Mouse (Mus musculus) forebrain, embryonic 15.5 days (tissue): ENCODE results near the gene Prkca. TPM values are rescaled to one million over a fixed set of nuclear protein-coding genes. Genes with fewer than 3 reads are reported as not detected.

Experiments used
- ATAC-seq: fragments of 200-750 bp; cut with Nextera tagmentation; replicated peaks from 2 replicates; pipeline ENCODE4 v1.8.0; 2017; ENCODE audit warnings: mild to moderate bottlenecking, moderate TSS enrichment, moderate library complexity
- H3K27ac ChIP-seq: fragments of 300-500 bp; sonication (generic); replicated peaks from 2 replicates; pipeline ENCODE4 v1.5.1; 2015; ENCODE audit warnings: mild to moderate bottlenecking, inconsistent platforms
- H3K27me3 ChIP-seq: fragments of 300-500 bp; sonication (generic); 2 replicates; pipeline ENCODE4 v1.6.1; 2015; ENCODE audit warnings: inconsistent platforms
- H3K36me3 ChIP-seq: fragments of 300-500 bp; sonication (generic); 2 replicates; pipeline ENCODE4 v1.6.1; 2015; ENCODE audit warnings: mild to moderate bottlenecking, inconsistent platforms
- H3K4me1 ChIP-seq: fragments of 300-500 bp; sonication (generic); 2 replicates; pipeline ENCODE4 v1.6.1; 2015; ENCODE audit warnings: inconsistent platforms
- H3K4me2 ChIP-seq: fragments of 300-500 bp; sonication (generic); replicated peaks from 2 replicates; pipeline ENCODE4 v1.6.1; 2015; ENCODE audit warnings: mild to moderate bottlenecking, inconsistent platforms
- H3K4me3 ChIP-seq: fragments of 300-500 bp; sonication (generic); 2 replicates; pipeline ENCODE4 v1.5.1; 2015; ENCODE audit warnings: mild to moderate bottlenecking, inconsistent platforms
- H3K9ac ChIP-seq: fragments of 300-500 bp; sonication (generic); replicated peaks from 2 replicates; pipeline ENCODE4 v1.6.1; 2015; ENCODE audit warnings: mild to moderate bottlenecking, inconsistent platforms
- H3K9me3 ChIP-seq: fragments of 300-500 bp; sonication (generic); 2 replicates; pipeline ENCODE4 v1.6.1; 2016; ENCODE audit warnings: inconsistent platforms
- WGBS: fragments of 180-500 bp; shearing (Covaris S2); methylation state at CpG from one replicate; pipeline ENCODE4 v1.1.7; 2015; ENCODE audit warnings: mixed read lengths; 5-methylcytosine and 5-hydroxymethylcytosine counted together
- polyA plus RNA-seq: library from polyadenylated mRNA; unstranded; fragments of >200 nt; fragmentation: Nextera tagmentation; extraction: Ambion mirVana; gene quantifications from 2 replicates; pipeline ENCODE4 v1.2.1, GENCODE M21; 2015

Gene Prkca
- polyA plus RNA-seq, 1 experiment from 2014 or later, result 8.0 TPM

DNA sequence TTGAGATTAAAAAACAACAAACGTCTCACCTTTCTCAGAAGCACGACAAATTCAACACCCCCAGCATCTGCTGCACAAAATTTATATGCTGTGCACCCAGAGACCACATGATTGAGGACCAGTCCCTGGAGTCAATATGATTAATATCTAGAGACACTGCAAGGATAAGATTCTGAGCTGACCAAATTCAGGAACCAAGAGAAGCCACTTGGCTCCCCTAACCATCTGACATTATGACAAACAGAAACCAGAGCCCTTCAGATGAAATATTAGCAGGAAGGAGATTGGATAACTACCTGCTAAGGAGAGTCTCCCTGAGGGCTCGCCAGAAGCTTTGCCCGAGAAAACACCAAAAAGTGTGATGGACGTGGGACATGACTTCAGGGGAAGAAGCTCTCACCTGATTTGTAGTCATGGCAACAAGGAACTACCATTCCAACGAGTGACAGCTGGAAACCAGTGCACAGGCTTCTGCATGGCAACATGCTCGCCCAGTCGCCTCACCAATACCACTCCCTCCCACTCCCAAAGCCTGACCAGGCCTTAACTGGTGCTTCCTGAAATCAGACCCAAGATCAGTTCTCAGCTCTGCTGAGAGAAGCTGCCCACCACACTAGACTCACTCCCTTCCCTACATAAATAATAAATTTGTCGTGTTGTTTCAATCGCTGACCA is 106.8 kb downstream of the Prkca start:
- Histone ChIP-seq H3K9me3 (no peaks in the 10 kb centered on the region), H3K36me3 (no peaks in the 10 kb centered on the region), H3K9ac (no peak overlapping the region), H3K4me3 (no peak overlapping the region), H3K27me3 (no peaks in the 10 kb centered on the region), H3K4me2 (no peak overlapping the region), H3K27ac (no peak overlapping the region), H3K4me1 (peaks cover 8% of the 10 kb centered on the region; the same call in 1 of the 2 replicates)
- WGBS, result 68% methylated on average over 10 of the region's 10 CpGs
- ATAC-seq, result no peak

DNA sequence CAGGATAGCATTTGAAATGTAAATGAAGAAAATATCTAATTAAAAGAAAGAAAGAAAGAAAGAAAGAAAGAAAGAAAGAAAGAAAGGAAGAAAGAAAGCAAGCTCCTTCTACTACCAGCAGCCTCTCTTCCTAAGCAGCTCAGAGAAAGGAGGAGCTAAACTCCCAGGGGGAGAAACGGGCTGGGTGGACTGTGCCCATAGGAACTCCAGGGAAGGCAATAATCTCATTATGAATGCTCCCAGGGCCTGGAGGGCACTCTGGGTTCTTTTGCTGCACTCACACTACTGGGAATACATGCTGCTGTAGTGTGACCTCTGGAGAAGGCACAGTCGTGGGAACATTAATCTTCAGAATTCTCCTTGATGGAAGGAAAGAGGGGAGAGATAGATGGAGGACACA is 107.5 kb downstream of the Prkca start:
- H3K27me3 ChIP-seq, result no peaks in the 10 kb centered on the region
- H3K4me2 ChIP-seq, result no peak overlapping the region
- no peak overlapping the region for H3K9ac ChIP-seq
- H3K4me3 ChIP-seq, result no peak overlapping the region
- no peaks in the 10 kb centered on the region for H3K9me3 ChIP-seq
- WGBS, result 11% methylated on average over 2 of the region's 2 CpGs
- no peak overlapping the region for H3K27ac ChIP-seq
- H3K4me1 ChIP-seq, result peaks cover 8% of the 10 kb centered on the region; the same call in 1 of the 2 replicates
- no peak for ATAC-seq
- H3K36me3 ChIP-seq, result no peaks in the 10 kb centered on the region

DNA sequence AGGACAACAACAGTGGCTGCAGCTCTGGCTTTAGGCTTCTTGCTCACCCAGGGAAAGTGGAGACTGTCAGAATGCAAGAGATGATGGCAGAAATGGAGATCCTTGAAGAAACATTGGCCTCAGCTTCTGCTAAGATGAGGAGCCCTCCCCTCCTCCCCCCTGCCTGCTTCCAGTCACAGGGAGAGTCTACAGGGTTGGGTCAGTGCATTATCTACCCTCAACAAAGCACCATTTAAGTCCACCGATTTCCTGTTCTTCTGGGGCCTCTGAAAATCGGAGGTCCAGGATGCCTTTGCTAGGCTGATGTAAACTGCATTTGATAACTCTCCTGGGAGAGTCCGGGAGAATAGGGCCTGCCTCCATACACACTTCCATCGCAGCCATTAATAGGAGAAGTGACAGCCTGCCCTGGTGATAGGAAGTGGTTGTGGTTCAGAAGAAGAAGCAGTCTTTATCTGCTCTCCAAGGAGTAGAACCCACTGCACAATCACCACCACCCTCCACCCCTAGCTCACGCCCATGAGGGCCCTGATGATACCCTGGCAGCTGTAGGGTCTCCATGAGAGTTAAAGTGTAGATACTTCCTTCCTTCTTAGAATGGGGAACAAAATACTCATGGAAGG is 108.5 kb downstream of the Prkca start:
- no peak overlapping the region for H3K27ac ChIP-seq
- H3K4me2 ChIP-seq, result no peak overlapping the region
- H3K27me3 ChIP-seq, result no peaks in the 10 kb centered on the region
- ATAC-seq, result no peak
- peaks cover 8% of the 10 kb centered on the region; the same call in 1 of the 2 replicates for H3K4me1 ChIP-seq
- H3K9ac ChIP-seq, result no peak overlapping the region
- no peaks in the 10 kb centered on the region for H3K36me3 ChIP-seq
- 80% methylated on average over 5 of the region's 5 CpGs for WGBS
- H3K9me3 ChIP-seq, result no peaks in the 10 kb centered on the region
- H3K4me3 ChIP-seq, result no peak overlapping the region

DNA sequence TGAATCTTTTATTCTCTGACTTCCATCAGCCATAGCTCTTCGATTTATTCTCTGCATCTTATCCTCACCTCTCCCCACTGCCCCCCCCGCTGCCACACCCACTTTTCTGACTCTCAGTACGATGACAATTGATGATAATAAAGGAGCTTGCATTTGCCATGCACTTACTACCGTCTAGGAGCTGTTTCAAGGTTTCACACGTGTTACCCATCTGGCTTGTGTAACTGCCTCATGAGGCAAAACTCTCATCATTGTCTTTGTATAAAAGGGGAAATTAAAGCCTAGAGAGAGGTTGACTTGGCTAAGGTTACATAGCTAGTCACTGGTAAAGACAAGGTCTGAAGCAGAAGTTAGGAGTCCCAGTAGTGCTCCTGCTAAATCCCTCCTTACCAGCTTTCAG is 110.7 kb downstream of the Prkca start:
- no peak overlapping the region for H3K27ac ChIP-seq
- no peaks in the 10 kb centered on the region for H3K36me3 ChIP-seq
- peaks cover 8% of the 10 kb centered on the region; the same call in 1 of the 2 replicates for H3K4me1 ChIP-seq
- H3K4me2 ChIP-seq, result no peak overlapping the region
- no peak overlapping the region for H3K4me3 ChIP-seq
- 63% methylated on average over 5 of the region's 5 CpGs for whole genome bisulfite sequencing
- no peak for ATAC-seq
- no peaks in the 10 kb centered on the region for H3K9me3 ChIP-seq
- no peaks in the 10 kb centered on the region for H3K27me3 ChIP-seq
- H3K9ac ChIP-seq, result no peak overlapping the region

DNA sequence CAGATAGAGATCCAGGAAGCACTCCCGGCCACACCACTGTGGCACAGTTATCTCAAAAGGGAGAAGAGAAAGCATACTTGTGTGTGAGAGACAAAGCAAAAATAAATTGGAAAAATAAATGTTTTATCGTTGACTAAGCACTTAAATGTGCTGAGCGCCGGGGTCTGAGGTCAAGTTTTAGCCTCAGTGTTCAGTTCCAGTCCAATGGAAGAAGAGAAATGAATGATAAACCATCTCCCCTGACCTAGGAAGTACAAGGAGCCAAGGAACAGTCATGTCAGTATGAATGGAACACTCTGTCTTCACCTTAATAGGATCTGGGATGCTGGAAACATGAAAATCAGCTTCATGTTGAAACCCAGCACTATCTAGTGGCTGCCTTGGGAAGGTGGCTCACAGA is 113.6 kb downstream of the Prkca start:
- Histone ChIP-seq H3K4me1 (peaks cover 16% of the 10 kb centered on the region), H3K36me3 (no peaks in the 10 kb centered on the region), H3K9me3 (no peaks in the 10 kb centered on the region), H3K27ac (no peak overlapping the region), H3K9ac (no peak overlapping the region), H3K27me3 (no peaks in the 10 kb centered on the region), H3K4me3 (no peak overlapping the region), H3K4me2 (no peak overlapping the region)
- no peak for ATAC-seq
- WGBS, result 94% methylated on average over 4 of the region's 4 CpGs

DNA sequence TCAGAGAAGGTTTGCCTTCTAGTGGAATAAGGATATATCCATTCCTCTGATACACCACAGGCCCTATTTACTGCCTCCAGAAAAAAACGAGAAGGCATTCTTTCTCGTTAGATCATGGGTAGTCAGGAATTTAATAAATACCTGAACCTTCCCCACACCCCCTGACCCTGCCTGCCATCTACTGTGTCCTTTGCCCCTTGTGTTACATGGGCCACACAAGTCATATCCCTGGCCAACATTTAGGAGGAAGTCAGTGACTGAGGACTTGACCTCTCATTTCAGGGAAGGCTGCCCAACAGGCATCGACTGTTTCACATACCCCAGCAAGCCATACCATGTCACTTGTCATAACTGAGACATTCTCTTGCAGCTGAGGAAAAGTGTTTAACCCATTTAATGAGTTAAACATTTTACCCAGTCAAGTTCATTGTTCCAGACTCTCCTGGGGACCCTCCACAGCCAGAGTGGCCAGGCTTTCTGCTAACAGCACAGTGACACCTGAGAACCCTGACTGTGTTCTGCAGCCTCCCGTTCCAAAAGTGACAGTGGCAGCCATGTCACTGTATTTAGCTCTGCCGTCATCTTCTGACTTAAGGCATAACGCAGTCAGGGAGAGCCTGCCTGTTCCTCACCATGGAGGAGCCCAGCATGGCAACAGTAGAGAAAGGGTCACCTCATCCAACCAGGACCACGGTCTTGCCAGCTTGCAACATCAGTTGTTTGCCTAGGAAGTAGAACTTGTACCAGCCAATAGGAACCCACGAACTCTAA is 114.4 kb downstream of the Prkca start:
- Histone ChIP-seq H3K4me3 (no peak overlapping the region), H3K4me1 (peaks cover 22% of the 10 kb centered on the region), H3K27me3 (no peaks in the 10 kb centered on the region)

DNA sequence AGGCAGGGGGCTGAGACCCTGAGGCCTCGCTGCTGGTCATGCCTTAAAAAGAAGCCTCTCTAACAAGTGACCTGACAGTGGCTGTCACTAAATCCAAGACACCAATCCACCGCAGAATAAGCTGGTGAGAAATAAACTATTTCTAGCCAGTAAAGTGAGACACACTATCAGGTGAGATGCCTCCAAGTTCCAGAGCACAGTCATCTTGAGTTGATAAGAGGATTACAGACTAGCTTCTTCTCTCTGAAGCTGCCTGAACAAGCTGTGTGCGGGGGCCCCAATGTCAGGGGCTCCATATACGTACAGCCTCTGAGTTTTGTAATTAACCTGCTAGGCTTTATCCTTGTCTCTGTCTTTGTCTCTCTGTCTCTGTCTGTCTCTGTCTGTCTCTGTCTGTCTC is 115.2 kb downstream of the Prkca start:
- Histone ChIP-seq H3K27ac (no peak overlapping the region), H3K4me3 (no peak overlapping the region), H3K4me2 (no peak overlapping the region), H3K27me3 (no peaks in the 10 kb centered on the region), H3K9ac (no peak overlapping the region), H3K9me3 (no peaks in the 10 kb centered on the region), H3K4me1 (peaks cover 30% of the 10 kb centered on the region), H3K36me3 (no peaks in the 10 kb centered on the region)
- 92% methylated on average over 4 of the region's 4 CpGs for WGBS
- ATAC-seq, result no peak

More for the DNA sequence above, 114.4 kb downstream of the Prkca start:
- no peaks in the 10 kb centered on the region for H3K36me3 ChIP-seq
- no peaks in the 10 kb centered on the region for H3K9me3 ChIP-seq
- H3K4me2 ChIP-seq, result no peak overlapping the region
- WGBS, result 84% methylated on average over 8 of the region's 8 CpGs
- H3K27ac ChIP-seq, result no peak overlapping the region
- H3K9ac ChIP-seq, result no peak overlapping the region
- ATAC-seq, result no peak

DNA sequence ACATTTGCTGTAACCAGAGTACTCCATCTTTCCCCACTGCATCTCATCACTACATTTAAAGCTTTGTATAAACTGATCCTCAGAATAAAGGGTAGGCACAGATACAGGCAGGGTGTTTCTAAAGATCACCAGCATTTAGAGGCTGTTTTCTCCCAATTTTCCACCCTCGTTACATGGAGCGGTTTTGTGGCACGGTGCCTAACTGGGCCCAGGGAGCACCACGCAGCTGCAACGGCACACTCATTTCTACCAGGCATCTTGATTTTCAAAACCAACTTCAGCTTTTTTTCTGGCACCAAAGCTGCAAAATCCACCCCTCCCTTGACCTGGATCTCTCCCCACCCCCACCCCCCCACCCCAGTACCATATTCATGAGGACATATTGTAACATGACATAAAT is 117.5 kb downstream of the Prkca start:
- Histone ChIP-seq H3K4me1 (peaks cover 52% of the 10 kb centered on the region), H3K4me3 (no peak overlapping the region), H3K27me3 (no peaks in the 10 kb centered on the region), H3K9ac (no peak overlapping the region), H3K9me3 (no peaks in the 10 kb centered on the region), H3K36me3 (no peaks in the 10 kb centered on the region), H3K27ac (peak overlapping the region; percentile 14; the same call in 1 of the 2 replicates), H3K4me2 (no peak overlapping the region)
- WGBS, result 42% methylated on average over 5 of the region's 5 CpGs
- ATAC-seq, result no peak

DNA sequence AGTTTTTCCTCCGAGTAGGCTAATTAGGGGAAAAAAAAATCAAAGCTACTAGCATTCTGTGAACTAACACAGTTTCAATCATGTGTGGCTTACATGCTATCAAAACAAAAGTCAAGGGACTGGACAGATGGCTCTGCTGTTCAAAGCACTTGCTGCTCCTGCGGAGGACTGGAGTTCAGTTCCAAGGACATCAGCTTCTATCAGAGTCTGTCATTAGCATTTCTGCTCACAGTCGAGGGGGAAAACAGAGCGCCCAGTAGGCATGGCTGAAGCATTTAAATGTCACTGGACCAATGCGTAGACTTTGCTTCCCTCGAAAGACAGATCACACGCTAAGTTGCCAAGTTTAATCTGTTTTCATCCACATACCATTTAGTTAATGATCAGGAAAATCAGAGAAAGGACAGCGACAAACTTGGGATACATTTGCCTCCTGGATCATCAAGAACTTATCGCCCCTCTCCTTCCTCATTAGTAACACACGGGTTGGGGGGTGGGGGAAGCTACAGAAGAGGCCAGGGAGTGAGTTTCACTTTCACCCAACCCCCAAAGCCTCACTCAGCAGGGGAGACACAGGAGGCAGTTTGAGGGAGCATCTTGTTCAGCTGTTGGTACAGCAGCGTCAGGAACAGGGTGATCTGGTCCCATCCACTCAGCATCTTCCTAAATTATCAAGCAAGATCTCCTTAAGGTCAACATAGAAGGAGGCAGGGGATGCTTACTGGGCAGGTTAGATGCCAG is 119.3 kb downstream of the Prkca start:
- Histone ChIP-seq H3K4me1 (peaks cover 59% of the 10 kb centered on the region), H3K4me2 (no peak overlapping the region), H3K27me3 (no peaks in the 10 kb centered on the region), H3K4me3 (no peak overlapping the region), H3K36me3 (no peaks in the 10 kb centered on the region), H3K9me3 (no peaks in the 10 kb centered on the region), H3K9ac (no peak overlapping the region), H3K27ac (0 out of 2 replicates have a peak overlapping the region, but pooled peaks have one; percentile 1)
- no peak for ATAC-seq
- 27% methylated on average over 11 of the region's 11 CpGs for WGBS

DNA sequence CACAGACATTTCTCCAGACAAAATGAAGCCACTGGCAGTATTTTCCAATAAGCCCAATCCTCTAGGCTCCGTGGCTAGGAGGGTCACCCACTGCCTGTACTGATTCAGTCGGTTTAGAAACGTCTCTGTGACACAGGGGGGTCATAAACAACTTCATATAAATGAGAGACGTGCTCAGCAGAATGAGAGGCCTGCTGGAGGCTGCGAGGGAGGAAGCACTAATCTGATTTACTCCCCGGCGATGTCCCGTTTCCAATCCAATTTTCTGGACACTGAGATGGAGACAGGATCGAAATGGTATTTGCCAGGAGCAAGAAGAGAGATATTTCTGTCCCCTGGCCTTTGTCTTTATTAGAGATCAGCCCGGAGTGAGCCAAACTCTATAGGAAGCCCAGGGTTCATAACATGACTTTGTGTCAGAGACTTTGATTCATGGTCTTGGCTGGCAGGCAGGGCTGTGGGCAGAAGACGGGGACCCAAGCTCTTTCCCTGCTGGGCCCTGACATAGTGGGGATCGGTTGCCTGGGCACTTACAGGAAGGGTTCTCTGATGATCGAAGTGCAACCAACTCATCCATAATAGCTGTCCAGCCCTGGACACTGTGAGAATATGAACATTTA is 120.0 kb downstream of the Prkca start:
- Histone ChIP-seq H3K9me3 (no peaks in the 10 kb centered on the region), H3K4me3 (no peak overlapping the region), H3K4me1 (peaks cover 59% of the 10 kb centered on the region), H3K36me3 (no peaks in the 10 kb centered on the region), H3K27me3 (no peaks in the 10 kb centered on the region), H3K27ac (0 out of 2 replicates have a peak overlapping the region, but pooled peaks have one; percentile 1), H3K4me2 (no peak overlapping the region), H3K9ac (no peak overlapping the region)
- no peak for ATAC-seq
- 71% methylated on average over 13 of the region's 13 CpGs for WGBS

DNA sequence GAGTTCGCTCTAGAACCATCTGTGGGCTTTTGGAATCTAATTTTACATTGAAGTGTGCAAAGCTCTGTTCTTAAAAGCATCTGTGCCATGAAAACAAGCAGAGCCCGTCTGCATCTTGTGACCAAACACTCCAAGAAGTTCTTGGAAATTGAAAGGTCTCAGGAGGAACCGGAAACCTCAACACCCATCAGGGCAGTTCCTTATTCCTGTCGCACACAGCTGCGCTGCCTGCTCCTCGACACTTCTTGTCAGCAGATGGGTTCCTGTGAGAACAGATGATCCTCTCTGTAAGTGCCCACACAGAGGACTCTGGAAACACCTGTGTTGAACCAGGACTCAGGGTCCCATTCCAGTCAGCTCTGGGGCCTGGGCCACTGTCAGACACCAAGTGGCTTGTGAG is 120.6 kb downstream of the Prkca start:
- Histone ChIP-seq H3K9me3 (no peaks in the 10 kb centered on the region), H3K27ac (peak overlapping the region; percentile 71; the same call in 1 of the 2 replicates), H3K4me2 (no peak overlapping the region), H3K9ac (no peak overlapping the region), H3K4me1 (peaks cover 59% of the 10 kb centered on the region), H3K36me3 (no peaks in the 10 kb centered on the region), H3K27me3 (no peaks in the 10 kb centered on the region), H3K4me3 (no peak overlapping the region)
- ATAC-seq, result no peak
- WGBS, result 76% methylated on average over 6 of the region's 6 CpGs
